Mouse (Mus musculus) liver, embryonic 14.5 days (tissue): ENCODE data around the gene Prrc2b.

Experiments
- CTCF ChIP-seq: IDR thresholded peaks from 2 replicates; pipeline ENCODE4 v1.5.1; 2016; ENCODE audit warnings: antibody characterized with exemption, low read depth, control low read depth
- EP300 ChIP-seq: IDR thresholded peaks from 2 replicates; pipeline ENCODE4 v1.6.1; 2016; ENCODE audit warnings: antibody characterized with exemption, low read depth

GRCm38 (mm10) chr2:32176848-32177247 lies 26.0 kb downstream of the Prrc2b start:
- TF ChIP-seq CTCF = no peak
- TF ChIP-seq EP300 = no peak
